Mouse (Mus musculus) thymus, adult 2 months (tissue): ENCODE measurements around the gene Mycbpap.

Source experiments
- CTCF ChIP-seq: fragments of 200-500 bp; IDR thresholded peaks from 2 replicates; pipeline ENCODE4 v1.5.1; 2012; ENCODE audit warnings: mild to moderate bottlenecking, control low read depth, low read length, moderate library complexity, borderline replicate concordance; ENCODE audit not compliant: control insufficient read depth, poor library complexity, insufficient read depth; ENCODE audit errors: extremely low read depth
- POLR2A ChIP-seq: fragments of 200-500 bp; IDR thresholded peaks from 2 replicates; pipeline ENCODE4 v1.6.1; 2012; ENCODE audit warnings: mild to moderate bottlenecking, low read length, control low read depth, moderate library complexity; ENCODE audit not compliant: control insufficient read depth, poor library complexity, insufficient read depth; ENCODE audit errors: extremely low read depth

DNA sequence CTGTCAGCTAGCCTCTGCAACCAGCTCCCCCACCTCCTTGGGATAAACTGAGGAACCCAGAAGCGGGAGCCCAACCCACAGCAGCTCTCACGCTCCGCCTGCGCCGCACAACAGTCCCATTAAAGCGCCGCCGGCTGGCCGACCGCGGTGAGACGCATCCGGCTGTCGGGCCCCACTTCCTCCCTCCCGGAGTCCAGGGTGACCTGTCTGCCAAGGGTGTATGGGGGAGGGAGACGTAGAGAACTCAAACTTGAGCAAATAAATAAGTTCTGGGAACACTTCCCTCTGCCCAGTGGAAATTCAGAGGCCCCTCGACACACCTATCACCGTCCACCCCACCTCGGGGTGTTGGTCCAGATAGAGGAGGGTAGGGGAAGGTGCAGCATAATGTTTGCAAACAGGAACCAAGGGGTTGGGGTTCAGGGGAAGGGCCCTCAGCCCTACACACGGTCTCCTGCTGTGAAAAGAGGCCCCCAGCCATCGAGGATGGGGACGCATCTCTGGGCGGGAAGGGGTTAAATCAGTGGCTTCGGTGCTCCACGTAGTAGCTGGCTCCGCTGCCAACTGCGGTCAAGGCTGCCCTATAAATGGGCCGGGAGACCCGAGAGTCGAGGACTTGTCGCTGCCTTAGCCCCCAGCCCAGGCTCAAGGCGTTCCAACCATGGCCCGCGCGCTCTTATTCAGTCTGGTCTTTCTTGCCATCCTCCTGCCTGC lies 43.1 kb upstream of the Mycbpap start, which contains the start of gene Chad:
- TF ChIP-seq POLR2A, result no peak
- no peak for TF ChIP-seq CTCF
